Mouse (Mus musculus) small intestine, adult 2 months (tissue): Measurements from ENCODE around the gene H2al2a.

Experiments
- CTCF ChIP-seq: fragments of 200-500 bp; IDR thresholded peaks from 2 replicates; pipeline ENCODE4 v1.5.1; 2012; ENCODE audit warnings: low read depth, mild to moderate bottlenecking, control low read depth, inconsistent platforms, low read length, moderate library complexity, mixed read lengths; ENCODE audit not compliant: insufficient replicate concordance, insufficient read length; ENCODE audit errors: extremely low read depth
- POLR2A ChIP-seq: fragments of 200-500 bp; IDR thresholded peaks from 2 replicates; pipeline ENCODE4 v1.6.1; 2012; ENCODE audit warnings: low read depth, mild to moderate bottlenecking, control low read depth, inconsistent platforms, low read length, moderate library complexity

DNA sequence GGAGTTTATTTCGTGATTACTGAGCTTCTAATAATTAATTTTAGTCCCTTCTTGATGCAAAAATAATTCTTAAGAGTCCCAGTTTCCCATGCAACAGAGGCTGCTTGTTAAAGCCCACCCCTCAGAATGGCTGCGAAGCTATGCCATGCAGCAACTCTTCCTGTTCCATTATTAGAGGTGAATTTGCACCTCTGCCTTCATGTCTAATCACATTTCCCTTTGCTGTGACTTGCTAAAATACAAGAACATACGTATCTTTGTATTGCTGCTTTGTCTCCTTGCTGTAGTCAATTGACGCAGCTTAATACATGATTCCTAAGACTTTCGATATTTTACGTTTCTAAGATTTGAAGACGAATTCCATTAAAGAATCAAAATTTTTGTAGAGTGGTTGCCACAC lies 32.9 kb upstream of the H2al2a start:
- no peak for TF ChIP-seq POLR2A
- TF ChIP-seq CTCF: no peak
